In the genomic region with DNA sequence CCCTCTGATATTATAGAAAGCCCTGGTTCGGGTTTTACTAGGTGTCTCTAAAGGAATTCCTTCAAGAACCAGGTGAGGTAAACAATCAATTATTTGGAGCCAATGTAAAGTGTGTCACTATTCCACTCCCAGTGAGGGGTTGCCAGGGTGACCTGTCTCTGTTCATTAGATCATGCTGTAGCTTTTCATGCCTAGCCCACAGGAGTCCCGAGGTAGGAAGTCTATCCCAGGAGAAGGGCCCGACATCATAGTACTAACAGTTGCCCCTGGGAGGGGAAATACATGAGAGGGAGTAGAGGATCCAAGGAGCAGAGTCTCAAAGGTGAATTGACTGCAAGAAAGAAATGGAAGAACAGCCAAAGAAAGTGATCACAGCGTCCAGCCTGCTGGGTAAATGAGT, we compare ENCODE assay signal across 15 mouse cellular contexts.
DNase-seq lines count a peak whose midpoint lies in the region; ATAC-seq and TF ChIP-seq lines count a peak whose summit lies in the region.
"Had no signal": no experiment of that assay in that cellular context is flagged by ENCODE, and none has a peak within 500 bp of the region (broad histone marks: within the 10 kb centered on the region; RNA-seq: fewer than 3 reads in every experiment).

No protein-coding gene starts in this region.

- H3K4me2 ChIP-seq in forebrain, embryonic 11.5 days (ENCODE audit: low read depth, low read length, severe bottlenecking): no peak overlapping the region
- H3K4me2 ChIP-seq in forebrain, embryonic 16.5 days (ENCODE audit: low read length): peak overlapping the region; percentile 85
- peak overlapping the region; percentile 70 for H3K4me2 ChIP-seq in midbrain, embryonic 15.5 days
- H3K4me2 ChIP-seq: heart, embryonic 13.5 days; limb, embryonic 15.5 days; stomach, embryonic 15.5 days had no signal

- WGBS in forebrain, embryonic 11.5 days: 47% methylated on average over 4 of the region's 4 CpGs
- 56% methylated on average over 4 of the region's 4 CpGs for WGBS in forebrain, embryonic 10.5 days
- 38% methylated on average over 4 of the region's 4 CpGs for WGBS in forebrain, embryonic 16.5 days
- WGBS in midbrain, embryonic 15.5 days: 38% methylated on average over 4 of the region's 4 CpGs

- no peak for ATAC-seq in forebrain, embryonic 11.5 days (replicated peaks; ENCODE audit: low FRiP score)
- ATAC-seq in forebrain, embryonic 16.5 days: no peak
- ATAC-seq in midbrain, embryonic 15.5 days (replicated peaks): no peak
- ATAC-seq: inflammation-experienced regulatory T-cells, adult 6 months had no signal

- no peaks in the 10 kb centered on the region for H3K9me3 ChIP-seq in forebrain, embryonic 11.5 days (ENCODE audit: control insufficient read depth, low read length)
- no peaks in the 10 kb centered on the region for H3K9me3 ChIP-seq in forebrain, embryonic 10.5 days
- H3K9me3 ChIP-seq in forebrain, embryonic 16.5 days (ENCODE audit: control insufficient read depth, low read length): no peaks in the 10 kb centered on the region
- H3K9me3 ChIP-seq in midbrain, embryonic 15.5 days: no peaks in the 10 kb centered on the region
- H3K9me3 ChIP-seq: heart, embryonic 13.5 days; limb, embryonic 15.5 days; stomach, embryonic 15.5 days had no signal

- H3K27ac ChIP-seq in forebrain, embryonic 11.5 days (ENCODE audit: low read depth, low read length): no peak overlapping the region
- H3K27ac ChIP-seq in forebrain, embryonic 10.5 days: no peak overlapping the region
- peak overlapping the region; percentile 34; the same call in 1 of the 2 replicates for H3K27ac ChIP-seq in forebrain, embryonic 16.5 days (ENCODE audit: low read length)
- H3K27ac ChIP-seq in midbrain, embryonic 15.5 days: peak overlapping the region; percentile 74
- H3K27ac ChIP-seq: heart, embryonic 13.5 days; kidney, postnatal 0 days; limb, embryonic 15.5 days; stomach, embryonic 15.5 days had no signal

- H3K27me3 ChIP-seq in forebrain, embryonic 11.5 days (ENCODE audit: control insufficient read depth, insufficient read depth, low read length): peaks cover 13% of the 10 kb centered on the region; the same call in 1 of the 2 replicates
- H3K27me3 ChIP-seq in forebrain, embryonic 10.5 days (ENCODE audit: poor library complexity, severe bottlenecking): peaks cover 58% of the 10 kb centered on the region
- H3K27me3 ChIP-seq in forebrain, embryonic 16.5 days (replicated peaks; ENCODE audit: control insufficient read depth, insufficient read depth, low read length): no peaks in the 10 kb centered on the region
- no peaks in the 10 kb centered on the region for H3K27me3 ChIP-seq in midbrain, embryonic 15.5 days (replicated peaks)

- no peak for TF ChIP-seq CTCF in brain, embryonic 14.5 days (IDR thresholded peaks at IDR 0.05; ENCODE audit: borderline replicate concordance, extremely low read depth, insufficient read depth, insufficient read length)

- 0 out of 2 replicates have a peak, but pooled peaks cover 3% of the 10 kb centered on the region for H3K4me1 ChIP-seq in forebrain, embryonic 11.5 days (replicated peaks; ENCODE audit: control insufficient read depth, insufficient read depth, low read length)
- H3K4me1 ChIP-seq in forebrain, embryonic 10.5 days: peaks cover 34% of the 10 kb centered on the region
- H3K4me1 ChIP-seq in forebrain, embryonic 16.5 days (replicated peaks; ENCODE audit: control insufficient read depth, insufficient read depth, low read length): peaks cover 17% of the 10 kb centered on the region
- H3K4me1 ChIP-seq in midbrain, embryonic 15.5 days: peaks cover 30% of the 10 kb centered on the region

- H3K36me3 ChIP-seq in forebrain, embryonic 11.5 days (ENCODE audit: control insufficient read depth, insufficient read depth, low read length): no peaks in the 10 kb centered on the region
- H3K36me3 ChIP-seq in forebrain, embryonic 10.5 days (replicated peaks): no peaks in the 10 kb centered on the region
- H3K36me3 ChIP-seq in forebrain, embryonic 16.5 days (ENCODE audit: control insufficient read depth, insufficient read depth): no peaks in the 10 kb centered on the region; the same call in 1 of the 2 replicates
- no peaks in the 10 kb centered on the region for H3K36me3 ChIP-seq in midbrain, embryonic 15.5 days (replicated peaks)
- H3K36me3 ChIP-seq: heart, embryonic 13.5 days; limb, embryonic 15.5 days; stomach, embryonic 15.5 days had no signal

- no peak overlapping the region for H3K4me3 ChIP-seq in forebrain, embryonic 11.5 days (ENCODE audit: low read depth, low read length)
- no peak overlapping the region for H3K4me3 ChIP-seq in forebrain, embryonic 10.5 days
- H3K4me3 ChIP-seq in forebrain, embryonic 16.5 days (replicated peaks; ENCODE audit: low read length): peak overlapping the region; percentile 60
- H3K4me3 ChIP-seq in midbrain, embryonic 15.5 days: peak overlapping the region; percentile 68
- H3K4me3 ChIP-seq: stomach, embryonic 15.5 days had no signal

- H3K9ac ChIP-seq in forebrain, embryonic 11.5 days (ENCODE audit: low read length): no peak overlapping the region
- H3K9ac ChIP-seq in forebrain, embryonic 16.5 days (replicated peaks; ENCODE audit: low read depth, low read length): peak overlapping the region; percentile 47
- H3K9ac ChIP-seq in midbrain, embryonic 15.5 days: peak overlapping the region; percentile 27; the same call in 1 of the 2 replicates
- H3K9ac ChIP-seq: heart, embryonic 13.5 days; limb, embryonic 15.5 days; stomach, embryonic 15.5 days had no signal

- peak; percentile 43 for DNase-seq in forebrain, embryonic 11.5 days (ENCODE audit: low spot score)
- DNase-seq in forebrain, embryonic 10.5 days (ENCODE audit: extremely low spot score, low spot score): no peak
- peak; percentile 23 for DNase-seq in brain, embryonic 14.5 days (ENCODE audit: low read depth)
- DNase-seq in heart, adult 18-20 months: no peak
- DNase-seq in ovary, adult 18-20 months (ENCODE audit: low spot score): no peak
- no peak for DNase-seq in heart, adult 8-10 months (ENCODE audit: low spot score)
- DNase-seq: lung, adult 2 months; thymus, postnatal 4 days had no signal

- no peak for TF ChIP-seq POLR2A in brain, embryonic 14.5 days (IDR thresholded peaks at IDR 0.05; ENCODE audit: borderline replicate concordance, extremely low read depth, insufficient read depth, insufficient read length, poor library complexity, severe bottlenecking)

Comparison
In these comparisons a context has a peak if more than half of its experiments do, and no peak if none do; other contexts are left out.
1. DNase-seq: peak in forebrain, embryonic 11.5 days (single experiment) and brain, embryonic 14.5 days (single experiment); none in forebrain, embryonic 10.5 days (single experiment), heart, adult 18-20 months (0 of 2), ovary, adult 18-20 months (single experiment) and heart, adult 8-10 months (single experiment).
2. H3K27ac ChIP-seq: peak in forebrain, embryonic 16.5 days (single experiment) and midbrain, embryonic 15.5 days (single experiment); none in forebrain, embryonic 11.5 days (single experiment) and forebrain, embryonic 10.5 days (single experiment).
3. H3K4me3 ChIP-seq: peak in forebrain, embryonic 16.5 days (single experiment) and midbrain, embryonic 15.5 days (single experiment); none in forebrain, embryonic 11.5 days (single experiment) and forebrain, embryonic 10.5 days (single experiment).